Mouse (Mus musculus) lung, adult 2 months (tissue): ENCODE data around the gene Mrpl51. TPM values are rescaled to one million over a fixed set of nuclear protein-coding genes. Genes with fewer than 3 reads are reported as not detected.

Experiments used
- DNase-seq: peaks from one replicate; pipeline ENCODE4 v3.0.0; 2022
- H3K4me1 ChIP-seq: fragments of 200-500 bp; 2 replicates; pipeline ENCODE4 v1.6.1; 2011; ENCODE audit warnings: low read length; ENCODE audit not compliant: control insufficient read depth, insufficient read depth
- H3K4me3 ChIP-seq: fragments of 200-500 bp; replicated peaks from 2 replicates; pipeline ENCODE3; 2011; ENCODE audit warnings: low read depth, mild to moderate bottlenecking, control low read depth, low read length; ENCODE audit errors: extremely low read depth
- CTCF ChIP-seq: fragments of 200-500 bp; IDR thresholded peaks from 2 replicates; pipeline ENCODE4 v1.5.1; 2011; ENCODE audit warnings: mild to moderate bottlenecking, low read length, control low read depth; ENCODE audit not compliant: insufficient read depth
- POLR2A ChIP-seq: fragments of 200-500 bp; IDR thresholded peaks from 2 replicates; pipeline ENCODE4 v1.6.1; 2011; ENCODE audit warnings: low read depth, mild to moderate bottlenecking, control low read depth, low read length, borderline replicate concordance; ENCODE audit errors: extremely low read depth
- WGBS: fragments of 180-500 bp; shearing (Covaris S2); methylation state at CpG from one replicate; pipeline ENCODE4 v1.1.7; 2018; 5-methylcytosine and 5-hydroxymethylcytosine counted together
- polyA plus RNA-seq: library from polyadenylated mRNA; depleted of rRNA; stranded (reverse); fragments of >200 nt; gene quantifications from 2 replicates; pipeline ENCODE4 v1.2.3, GENCODE M21; 2012

Mrpl51 gene
- polyA plus RNA-seq, 1 experiment, result 39.4 TPM

GRCm38 (mm10) chr6:125182133-125182532, 9.5 kb upstream of the Mrpl51 start:
- no peak overlapping the region for H3K4me3 ChIP-seq
- no peaks in the 10 kb centered on the region for H3K4me1 ChIP-seq
- TF ChIP-seq CTCF (no peak), POLR2A (no peak)
- DNase-seq, result no peak
- 59% methylated on average over 5 of the region's 5 CpGs for WGBS

- 93% methylated on average over 10 of the region's 10 CpGs for WGBS
Observed at GRCm38 (mm10) chr6:125186203-125186602, 5.4 kb upstream of the Mrpl51 start.

DNA sequence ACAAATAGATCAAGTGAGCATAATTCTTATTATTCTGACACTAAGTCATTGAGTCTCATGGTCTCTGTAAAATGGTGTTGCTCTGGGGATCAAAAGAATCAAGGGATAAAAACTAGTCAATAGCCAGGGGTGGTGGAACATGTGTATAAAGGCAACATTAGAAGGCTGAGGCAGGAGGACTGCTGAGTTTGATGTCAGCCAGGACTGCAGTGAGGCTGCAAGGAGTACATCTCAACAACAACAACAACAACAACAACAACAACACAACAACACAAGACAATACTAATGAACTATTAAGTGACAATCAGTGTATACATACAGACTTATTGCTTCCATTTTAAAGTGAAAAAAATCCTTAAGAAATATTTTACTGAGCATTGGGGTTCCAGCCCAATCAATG, 785 bp upstream of the Mrpl51 start:
- no peak for TF ChIP-seq POLR2A
- Histone ChIP-seq H3K4me3 (no peak overlapping the region), H3K4me1 (no peaks in the 10 kb centered on the region; the same call in 1 of the 2 replicates)
- DNase-seq, result no peak

More at GRCm38 (mm10) chr6:125186203-125186602, 5.4 kb upstream of the Mrpl51 start:
- TF ChIP-seq CTCF, result no peak
- no peak for TF ChIP-seq POLR2A
- H3K4me3 ChIP-seq, result no peak overlapping the region
- no peaks in the 10 kb centered on the region; the same call in 1 of the 2 replicates for H3K4me1 ChIP-seq
- DNase-seq, result no peak

DNA sequence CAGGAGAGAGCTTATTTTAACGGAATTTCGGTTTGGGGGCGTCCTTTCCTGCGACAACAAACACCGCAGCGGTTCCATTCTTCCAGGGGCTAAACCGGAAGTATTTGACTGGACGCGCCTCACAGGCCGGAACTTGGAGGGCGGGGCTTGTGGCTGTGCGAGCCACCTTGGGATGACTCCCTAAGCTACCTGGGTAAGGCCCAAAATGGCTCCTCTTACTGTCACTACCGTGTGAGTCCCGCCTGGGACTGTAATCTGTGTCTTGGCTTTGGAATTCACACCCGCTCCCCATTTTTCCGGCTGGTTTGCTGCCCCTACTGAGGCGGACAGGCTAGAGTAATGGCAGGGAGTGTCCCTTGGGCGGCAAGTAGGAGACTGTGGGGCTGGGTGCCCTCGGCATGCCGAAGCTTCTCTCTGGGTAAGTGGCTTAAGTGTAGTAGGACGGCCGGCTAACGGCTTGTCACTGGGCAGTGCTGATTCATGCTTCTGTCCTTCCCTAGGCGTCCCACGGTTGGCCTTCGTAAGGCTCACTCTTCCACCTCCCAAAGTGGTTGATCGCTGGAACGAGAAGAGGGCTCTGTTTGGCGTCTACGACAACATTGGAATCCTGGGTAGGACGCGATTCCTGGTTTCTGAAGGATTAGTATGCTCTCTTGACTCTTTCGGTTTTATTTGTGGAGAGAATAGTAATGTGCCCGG, 564 bp downstream of the Mrpl51 start:
- peak overlapping the region; percentile 89 for H3K4me3 ChIP-seq
- WGBS, result under 1% methylated on average over 34 of the region's 34 CpGs
- peak; percentile 89 for DNase-seq
- TF ChIP-seq POLR2A, result peak; percentile 46; the same call in 1 of the 2 replicates
- no peak for TF ChIP-seq CTCF
- H3K4me1 ChIP-seq, result no peaks in the 10 kb centered on the region; the same call in 1 of the 2 replicates

GRCm38 (mm10) chr6:125192841-125193240, 1.2 kb downstream of the Mrpl51 start:
- no peak for TF ChIP-seq CTCF
- no peak for TF ChIP-seq POLR2A
- WGBS, result 24% methylated on average over 5 of the region's 5 CpGs
- no peak for DNase-seq
- H3K4me3 ChIP-seq, result peak overlapping the region; percentile 89
- no peaks in the 10 kb centered on the region; the same call in 1 of the 2 replicates for H3K4me1 ChIP-seq

DNA sequence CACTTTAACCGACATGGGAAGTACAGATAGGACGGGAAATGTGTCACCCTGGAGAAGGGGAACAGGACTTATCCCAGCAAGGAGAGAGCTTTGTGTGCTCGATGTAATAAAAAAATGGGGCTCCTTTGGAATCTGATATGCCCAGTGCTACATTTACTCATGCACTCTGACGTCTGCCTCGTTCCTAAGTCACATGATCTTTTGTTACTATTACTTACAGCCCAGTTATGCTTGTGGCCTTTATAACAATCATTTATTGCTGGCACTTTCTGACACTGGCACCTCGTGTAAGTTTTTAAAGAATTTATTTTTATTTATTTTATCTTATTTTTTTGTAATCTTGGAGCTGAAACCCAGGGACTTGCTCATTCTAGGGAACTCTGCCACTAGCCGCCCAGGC, 1.8 kb downstream of the Mrpl51 start:
- no peak for DNase-seq
- Histone ChIP-seq H3K4me1 (no peaks in the 10 kb centered on the region; the same call in 1 of the 2 replicates), H3K4me3 (no peak overlapping the region)
- 50% methylated on average over 7 of the region's 7 CpGs for WGBS
- TF ChIP-seq CTCF, result no peak

DNA sequence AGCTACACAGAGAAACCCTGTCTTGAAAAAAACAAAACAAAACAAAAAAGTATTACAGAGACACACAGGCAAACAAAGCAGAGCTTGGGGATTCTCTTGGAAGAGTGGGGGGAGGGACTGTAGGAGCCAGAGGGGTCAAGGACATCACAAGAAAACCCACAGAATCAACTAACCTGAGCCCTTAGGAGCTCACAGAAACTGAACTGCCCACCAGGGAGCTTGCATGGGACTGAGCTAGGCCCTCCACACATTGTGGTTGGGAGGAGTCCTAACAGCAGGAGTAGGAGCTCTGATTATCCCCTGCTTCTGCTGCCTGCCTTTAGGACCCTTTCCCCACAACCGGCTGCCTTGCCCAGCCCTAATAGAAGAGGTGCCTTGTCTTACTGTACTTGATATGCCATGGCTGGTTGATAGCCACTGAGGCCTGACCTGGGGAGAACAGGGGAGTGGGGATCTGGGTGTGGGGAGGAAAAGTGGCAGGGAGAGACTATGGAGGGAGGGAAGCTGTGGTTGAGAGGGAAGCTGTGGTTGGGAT, 4.0 kb downstream of the Mrpl51 start:
- DNase-seq, result no peak
- no peaks in the 10 kb centered on the region; the same call in 1 of the 2 replicates for H3K4me1 ChIP-seq
- TF ChIP-seq CTCF, result no peak
- no peak for TF ChIP-seq POLR2A
- 53% methylated on average over 1 of the region's 1 CpGs for WGBS
- H3K4me3 ChIP-seq, result no peak overlapping the region

DNA sequence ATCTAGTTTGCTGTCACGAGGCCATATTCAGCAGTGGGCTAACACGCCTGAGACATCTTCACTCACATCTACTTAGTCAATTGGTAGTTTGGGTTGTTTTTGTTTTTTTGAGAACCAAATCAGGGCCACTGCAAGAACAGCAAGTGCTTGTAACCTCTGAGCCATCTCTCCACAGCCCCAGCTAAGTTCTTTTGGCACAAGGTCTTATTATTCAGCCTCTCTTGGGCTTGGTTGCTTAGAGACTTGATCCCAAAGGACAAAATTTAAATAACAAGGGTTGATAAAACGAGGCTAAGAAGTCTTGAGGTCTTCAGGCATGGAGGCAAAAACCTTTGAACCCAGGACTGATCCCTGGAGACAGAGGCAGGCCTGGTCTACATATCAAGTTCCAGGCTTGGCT, 4.7 kb downstream of the Mrpl51 start:
- DNase-seq, result no peak

DNA sequence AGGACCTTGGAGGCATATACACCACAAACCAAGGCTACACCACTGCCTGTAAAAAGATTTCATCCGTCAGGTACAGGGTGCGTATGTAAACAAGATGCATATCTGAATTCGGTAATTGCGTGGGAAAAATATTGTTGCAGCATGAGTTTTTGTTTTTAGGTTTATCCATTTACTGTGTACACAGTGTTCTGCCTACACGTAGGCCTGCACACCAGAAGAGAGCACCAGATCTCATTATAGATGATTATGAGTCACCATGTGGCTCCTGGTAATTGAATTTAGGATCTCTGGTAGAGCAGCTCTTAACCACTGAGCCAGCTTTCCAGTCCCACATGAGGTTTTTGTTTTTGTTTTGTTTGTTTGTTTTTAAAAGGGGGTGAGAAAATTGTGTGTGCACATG, 5.6 kb downstream of the Mrpl51 start:
- Histone ChIP-seq H3K4me3 (no peak overlapping the region), H3K4me1 (no peaks in the 10 kb centered on the region; the same call in 1 of the 2 replicates)
- TF ChIP-seq CTCF (no peak), POLR2A (no peak)
- DNase-seq, result no peak
- WGBS, result 81% methylated on average over 5 of the region's 5 CpGs

More for the DNA sequence above, 4.7 kb downstream of the Mrpl51 start:
- 75% methylated on average over 3 of the region's 3 CpGs for WGBS
- Histone ChIP-seq H3K4me3 (no peak overlapping the region), H3K4me1 (no peaks in the 10 kb centered on the region; the same call in 1 of the 2 replicates)
- no peak for TF ChIP-seq POLR2A
- no peak for TF ChIP-seq CTCF

- no peak for TF ChIP-seq POLR2A
- no peak for TF ChIP-seq CTCF
- WGBS, result 93% methylated on average over 1 of the region's 1 CpGs
- no peak overlapping the region for H3K4me3 ChIP-seq
- DNase-seq, result no peak
- H3K4me1 ChIP-seq, result no peaks in the 10 kb centered on the region
Observed at GRCm38 (mm10) chr6:125210436-125210835, 18.8 kb downstream of the Mrpl51 start.
